Mouse (Mus musculus) adrenal gland, postnatal 4 days (tissue): ENCODE data around the gene Kcnd2. TPM values are rescaled to one million over a fixed set of nuclear protein-coding genes. Genes with fewer than 3 reads are reported as not detected.

Source experiments
- DNase-seq, 2 experiments: peaks; one replicate each; pipeline ENCODE4 v3.0.0; 2021 to 2022; ENCODE audit warnings: low spot score in 2 of 2, mixed read lengths in 2 of 2
- total RNA-seq, 2 experiments: library from RNA; stranded (reverse); gene quantifications; 2 replicates each; pipeline ENCODE4 v1.2.3; 2021

Kcnd2 gene
- total RNA-seq, 2 experiments from 2014 or later, result 2.5 to 2.8 TPM

DNA sequence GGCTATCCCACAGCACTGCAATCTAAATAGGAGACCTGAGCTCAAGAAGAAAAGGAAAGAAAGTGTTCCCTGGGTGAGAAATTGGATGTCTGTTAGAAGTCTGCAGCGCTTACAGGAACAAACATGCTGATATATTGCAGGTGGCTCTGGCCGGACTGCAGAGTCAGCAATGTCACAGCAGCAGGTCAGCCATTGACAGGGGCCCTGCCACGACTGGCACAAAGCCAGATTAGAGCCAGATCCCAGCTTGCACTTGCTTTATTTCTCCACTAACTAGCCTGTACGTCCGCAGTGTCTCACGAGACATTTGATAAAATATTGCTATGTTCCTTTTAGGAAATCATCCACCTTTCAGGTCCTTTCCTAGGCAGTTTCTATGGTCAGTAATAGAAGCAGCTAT lies 468.9 kb downstream of the Kcnd2 start:
- no peak for DNase-seq

DNA sequence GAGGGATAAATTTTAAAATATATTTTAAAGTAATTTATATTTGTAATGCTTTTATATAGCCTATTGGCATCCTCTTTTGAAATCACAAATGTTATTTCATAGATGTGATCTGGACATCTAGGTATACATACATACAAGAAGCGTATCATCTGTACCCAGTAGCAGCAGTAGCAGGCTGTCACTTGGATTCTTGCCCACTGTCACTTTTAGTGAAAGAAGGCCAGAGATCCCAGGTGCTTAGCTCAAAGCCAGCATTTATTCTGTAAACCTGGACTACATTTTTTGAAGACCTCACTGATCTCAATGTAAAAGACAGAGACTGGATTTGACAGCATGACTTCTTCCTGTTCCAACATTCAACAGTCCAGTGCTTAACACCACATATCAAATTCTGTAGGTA lies 471.1 kb downstream of the Kcnd2 start:
- DNase-seq, result no peak

DNA sequence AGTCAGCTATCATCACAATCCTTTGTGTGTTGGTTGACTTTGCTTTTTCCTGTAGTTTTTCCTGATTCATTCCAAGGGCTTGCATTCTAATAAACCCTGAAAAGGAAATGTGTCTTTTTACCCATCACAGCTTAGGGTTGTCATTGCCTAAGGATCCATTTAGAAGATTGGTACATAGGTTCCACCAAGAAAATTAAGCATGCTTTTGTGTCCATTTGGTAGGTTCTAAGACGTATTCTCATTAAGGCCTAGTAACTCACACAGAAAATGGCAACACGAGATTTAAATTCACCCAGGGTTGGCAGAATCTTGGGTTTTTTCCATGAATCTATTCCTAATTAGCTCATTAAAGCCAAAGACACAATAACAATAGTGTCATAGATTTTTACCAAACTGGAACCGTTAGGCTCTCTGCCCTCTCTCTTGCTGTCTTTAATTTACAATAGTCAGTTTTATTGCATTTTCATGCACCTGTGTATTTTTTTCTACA lies 477.6 kb downstream of the Kcnd2 start:
- no peak for DNase-seq

DNA sequence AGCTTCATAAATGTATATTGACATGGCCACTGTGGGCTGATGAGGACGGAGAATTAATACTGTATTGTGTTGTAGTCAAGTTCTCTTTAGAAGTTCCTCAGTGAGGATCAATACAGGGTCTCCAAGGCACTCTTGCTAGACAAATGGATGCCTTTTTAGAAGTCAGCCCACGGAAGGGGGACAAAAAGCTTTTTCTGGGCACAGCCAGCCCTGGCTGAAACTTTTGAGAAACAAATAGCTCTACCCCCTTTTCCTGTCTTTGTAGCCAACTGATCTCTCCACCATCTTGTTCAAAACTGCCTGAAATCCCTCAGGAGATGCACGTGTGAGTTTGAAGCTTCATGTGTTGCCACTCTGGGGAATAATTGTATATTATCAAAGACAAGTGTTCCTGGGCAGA lies 482.3 kb downstream of the Kcnd2 start:
- no peak for DNase-seq

DNA sequence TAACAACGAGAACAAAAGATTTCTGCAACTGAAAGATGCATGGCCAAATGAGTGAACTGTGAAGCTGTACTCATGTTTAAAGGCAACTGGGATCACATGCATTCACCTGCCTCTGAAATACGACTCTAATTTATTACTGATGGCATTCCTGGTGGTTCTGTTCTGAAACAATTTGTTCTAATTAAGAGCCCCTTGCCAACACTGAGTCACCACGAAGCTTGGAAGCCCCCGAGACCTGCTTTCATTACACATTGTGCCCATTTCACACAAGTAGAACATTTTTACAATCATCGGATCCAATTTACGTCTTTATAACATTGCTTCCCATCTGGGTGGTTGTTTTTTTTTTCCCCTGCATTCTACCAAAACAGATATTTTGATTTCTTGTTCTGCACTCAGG lies 485.8 kb downstream of the Kcnd2 start:
- DNase-seq, result no peak

DNA sequence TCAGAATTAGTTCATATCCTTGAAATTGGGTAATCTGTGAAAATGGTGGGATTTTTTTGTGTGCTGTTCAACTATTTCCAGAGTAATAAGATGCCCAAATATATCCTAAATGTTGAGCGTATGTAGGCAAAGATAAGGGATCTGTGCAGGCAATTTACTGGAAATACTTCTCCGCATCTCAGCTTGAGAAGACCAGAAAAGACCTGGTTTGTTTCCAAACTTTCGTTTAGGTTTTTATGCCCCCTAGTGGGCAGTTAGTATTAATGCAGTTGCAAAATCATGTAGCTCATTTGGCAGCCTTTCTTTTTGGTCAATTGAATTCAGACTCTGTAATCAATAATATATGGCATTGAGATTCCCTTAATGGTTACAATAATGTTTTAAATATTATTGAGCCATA lies 493.9 kb downstream of the Kcnd2 start:
- no peak for DNase-seq

DNA sequence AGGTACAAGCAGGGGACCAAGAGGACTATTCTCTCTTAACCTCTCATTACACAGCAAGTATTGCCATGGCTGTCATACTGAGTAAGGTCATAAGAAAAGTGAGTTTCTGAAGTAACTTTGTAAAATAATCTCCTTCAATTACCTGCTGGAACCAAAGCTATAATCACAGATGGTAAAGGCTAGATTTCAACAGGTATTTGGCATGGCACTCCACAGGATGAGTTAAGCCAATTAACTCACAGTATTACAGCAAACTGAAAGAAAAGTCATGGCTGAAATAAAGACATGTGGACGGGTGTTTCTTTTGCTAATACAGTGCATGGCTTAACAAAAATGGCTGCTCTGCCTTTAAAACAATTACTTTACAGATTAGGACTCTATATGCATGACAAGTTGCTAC lies 503.8 kb downstream of the Kcnd2 start:
- no peak for DNase-seq

DNA sequence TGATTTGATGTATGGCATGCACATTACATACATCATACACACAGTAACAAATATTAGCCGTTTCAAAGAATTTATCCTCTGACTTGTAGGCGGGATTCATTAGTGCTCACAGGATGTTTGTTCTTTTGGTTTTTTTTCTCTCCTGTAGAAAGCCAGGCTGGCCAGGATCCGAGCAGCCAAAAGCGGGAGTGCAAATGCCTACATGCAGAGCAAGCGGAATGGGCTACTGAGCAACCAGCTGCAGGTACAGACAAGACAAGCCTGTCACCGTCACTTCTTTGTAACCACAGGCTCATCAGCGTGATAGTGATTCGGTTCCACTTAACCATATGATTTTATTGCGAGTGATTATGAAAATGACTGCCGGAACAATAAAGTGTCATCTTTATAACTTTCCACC lies 506.9 kb downstream of the Kcnd2 start:
- no peak for DNase-seq

DNA sequence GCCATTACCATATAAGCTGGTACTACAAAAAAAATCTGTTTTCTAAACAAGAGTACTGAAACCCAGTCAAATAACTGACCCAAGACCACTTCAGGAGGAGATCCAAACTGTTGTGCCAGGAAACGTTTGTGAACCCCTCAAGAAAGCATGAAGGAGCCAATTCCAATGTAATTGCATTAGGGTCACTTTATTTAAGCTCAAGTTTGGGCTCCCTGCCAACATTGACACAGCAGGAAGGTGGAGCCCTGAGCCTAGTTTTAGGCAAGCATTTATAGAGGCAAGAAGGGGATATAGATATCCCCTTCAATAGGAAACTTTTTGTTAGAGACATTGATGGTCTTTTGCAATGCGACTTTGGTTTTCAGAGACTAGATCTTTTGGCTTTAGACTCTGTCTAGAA lies 525.3 kb downstream of the Kcnd2 start:
- no peak for DNase-seq

DNA sequence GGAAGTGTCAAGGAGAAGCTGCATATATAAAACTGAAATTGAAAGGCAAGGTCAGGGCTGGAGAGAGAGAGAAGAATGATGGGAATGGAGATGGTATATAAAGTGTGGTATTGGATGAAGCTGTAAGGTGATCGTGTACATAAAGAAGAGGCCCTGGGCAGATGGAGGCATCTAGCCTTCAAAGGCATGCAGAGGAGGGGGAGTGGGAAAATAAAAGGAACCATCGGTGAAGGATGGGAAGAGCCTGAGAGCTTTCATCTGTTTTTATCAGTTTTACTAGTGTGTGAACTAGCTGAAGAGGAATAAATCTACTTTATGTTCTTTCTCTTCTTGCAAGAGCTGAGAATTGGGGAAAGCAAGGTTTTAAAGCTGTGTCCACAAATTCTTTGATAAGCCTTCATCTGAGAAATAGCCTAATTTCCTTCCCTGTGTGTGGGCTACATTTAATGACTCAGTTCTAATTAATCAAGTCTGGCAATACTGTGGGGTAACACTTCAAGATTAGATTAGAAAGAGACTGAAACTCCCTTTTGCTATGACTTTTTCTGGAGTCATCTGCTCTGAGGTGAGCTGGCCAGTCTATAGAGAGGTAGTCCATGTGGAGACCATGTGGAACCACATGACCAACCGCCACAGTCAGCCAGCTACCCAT lies 529.4 kb downstream of the Kcnd2 start:
- no peak for DNase-seq

DNA sequence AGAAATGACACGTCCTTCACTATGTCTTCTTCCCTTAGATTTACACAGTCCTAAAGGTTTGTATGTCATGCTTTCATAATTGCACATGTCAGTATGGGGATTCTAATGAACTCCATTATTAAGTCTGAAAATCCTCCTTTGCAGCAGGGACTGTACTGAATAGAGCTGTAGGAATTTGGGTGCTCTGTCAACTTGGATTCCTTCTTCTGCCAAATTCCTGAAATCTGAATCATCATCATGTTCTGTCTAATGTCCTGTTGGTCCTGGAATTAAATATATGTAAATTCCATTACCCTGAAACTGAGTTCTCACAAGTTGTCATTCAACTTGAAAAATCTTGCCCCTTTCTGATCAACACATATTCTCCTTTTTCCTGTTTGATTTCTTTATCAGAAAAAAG lies 532.2 kb downstream of the Kcnd2 start:
- DNase-seq, result no peak

DNA sequence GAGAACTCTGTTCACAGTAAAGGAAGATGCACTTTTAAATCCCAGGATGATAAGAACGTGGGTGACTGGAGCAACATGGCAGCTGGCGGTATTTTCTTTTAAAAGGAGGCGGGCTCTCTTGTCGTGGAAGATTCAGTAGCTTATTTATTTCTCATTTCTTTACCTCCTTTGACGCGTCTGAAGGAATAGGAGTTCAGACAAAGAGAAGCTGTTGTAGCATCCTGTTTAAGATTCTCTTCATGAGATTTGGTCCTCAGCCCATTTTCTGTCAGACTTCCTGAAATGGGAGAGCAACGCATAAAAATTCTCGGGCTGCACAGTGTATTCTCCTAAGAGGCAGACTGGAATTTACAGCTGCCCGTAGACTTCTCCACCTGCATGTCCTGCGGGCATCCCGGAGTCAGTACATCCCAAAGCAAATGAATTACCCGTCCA lies 552.5 kb downstream of the Kcnd2 start:
- DNase-seq, result no peak

DNA sequence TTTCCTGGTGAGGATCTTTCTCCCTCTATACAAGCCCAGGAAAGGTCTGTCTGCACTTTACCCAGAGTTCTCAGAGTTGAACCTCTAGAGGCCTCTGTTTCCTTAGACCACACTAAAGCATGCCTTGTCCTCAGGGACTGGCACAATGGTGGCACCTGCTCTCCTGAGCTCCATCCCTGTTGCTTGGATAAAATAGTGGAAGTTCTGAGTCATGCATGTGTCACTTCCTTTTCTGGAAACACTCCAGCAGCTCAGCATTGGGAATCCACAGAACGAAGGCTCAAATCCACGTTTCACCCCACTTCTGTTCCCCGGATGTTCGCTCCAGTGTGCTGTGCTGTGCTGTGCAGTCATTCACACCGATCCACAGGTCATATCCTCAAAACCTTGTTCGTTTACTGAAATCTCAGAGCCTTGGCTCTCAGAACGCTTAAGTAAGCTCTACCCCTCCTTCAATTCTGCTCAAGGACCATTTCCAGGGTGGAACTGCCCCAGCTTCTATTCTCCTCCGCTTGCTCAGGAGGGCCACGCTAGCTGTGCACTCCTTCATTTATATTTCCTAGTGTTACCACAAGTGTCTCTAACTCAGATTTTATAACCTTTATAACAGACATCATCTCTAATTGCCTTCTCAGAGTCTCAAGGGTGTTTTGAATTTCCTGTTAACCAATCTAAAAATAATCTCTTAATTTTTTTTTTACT lies 553.6 kb downstream of the Kcnd2 start:
- DNase-seq, result no peak

DNA sequence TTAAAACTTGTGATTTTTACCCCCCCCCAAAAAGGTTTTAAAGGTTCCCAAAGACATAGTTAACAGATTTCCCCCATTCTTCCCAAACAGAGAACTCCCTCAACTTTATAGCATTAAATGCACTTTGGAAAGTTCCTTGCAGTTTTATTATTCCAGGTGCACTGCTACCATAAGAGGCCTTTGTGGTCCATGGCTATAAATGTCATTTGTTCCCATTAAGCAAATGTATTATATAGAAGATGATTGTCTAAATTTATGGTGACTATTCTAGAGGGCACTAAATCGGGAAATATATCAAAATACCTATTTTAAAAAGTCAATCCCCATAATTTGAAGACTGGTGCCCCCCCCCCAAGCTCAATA lies 554.1 kb downstream of the Kcnd2 start:
- DNase-seq, result no peak

DNA sequence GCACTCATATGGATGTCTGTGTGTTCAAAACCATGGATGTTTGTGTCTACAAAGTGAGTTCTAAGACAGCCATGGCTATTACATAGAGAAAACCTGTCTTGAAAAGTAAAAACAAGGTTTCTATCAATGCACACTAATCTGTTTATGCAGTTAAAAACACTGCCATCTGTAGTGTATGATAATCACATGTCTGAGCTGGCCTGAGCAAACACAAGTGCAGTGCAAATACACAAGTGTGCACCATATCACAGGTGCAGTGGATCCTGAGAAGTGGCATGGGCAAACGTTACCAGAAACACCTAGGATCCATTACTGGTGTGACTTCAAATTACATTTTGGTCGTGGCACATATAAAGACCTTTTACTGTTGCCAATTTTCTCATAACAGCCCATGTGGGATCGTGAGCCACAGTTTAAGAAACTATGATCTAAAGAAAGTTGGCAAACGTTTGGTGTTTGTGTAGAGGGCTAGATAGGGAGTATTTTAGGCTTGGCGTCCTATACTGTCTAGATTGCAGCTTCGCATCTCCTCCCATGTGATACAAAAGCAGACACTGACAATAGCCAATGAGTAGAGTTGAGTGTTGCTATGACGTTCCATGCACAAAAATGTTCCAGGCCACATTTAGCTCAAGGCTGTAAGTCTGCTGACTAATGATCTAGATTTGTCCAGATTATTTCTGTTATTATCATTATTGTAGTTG lies 559.1 kb downstream of the Kcnd2 start:
- DNase-seq, result no peak
